Mouse (Mus musculus) monocyte, adult 5-6 weeks (primary cell): ENCODE results near the gene Agmat. TPM values are rescaled to one million over a fixed set of nuclear protein-coding genes. Genes with fewer than 3 reads are reported as not detected.
A peak's percentile ranks its signal among the peaks of the same experiment; 100 is the strongest.
"Not testable (repeated sequence)": the region's sequence is repeated elsewhere in the genome, so short reads cannot be mapped to it uniquely, and the experiment has no call there.

ENCODE experiments used
- ATAC-seq: fragments of 153-309, 156-312 bp; replicated peaks from 2 replicates; pipeline ENCODE4 v1.8.0; 2017; ENCODE audit warnings: mild to moderate bottlenecking; ENCODE audit not compliant: low TSS enrichment, insufficient number of reproducible peaks, severe bottlenecking, poor library complexity, low FRiP score
- total RNA-seq: library from RNA; stranded (forward); fragments of 200-1000, 200-491, 200-594 nt; gene quantifications from 3 replicates; pipeline ENCODE4 v1.2.3, GENCODE M21; 2017

Gene Agmat
- total RNA-seq, 1 experiment from 2014 or later, result not detected

DNA sequence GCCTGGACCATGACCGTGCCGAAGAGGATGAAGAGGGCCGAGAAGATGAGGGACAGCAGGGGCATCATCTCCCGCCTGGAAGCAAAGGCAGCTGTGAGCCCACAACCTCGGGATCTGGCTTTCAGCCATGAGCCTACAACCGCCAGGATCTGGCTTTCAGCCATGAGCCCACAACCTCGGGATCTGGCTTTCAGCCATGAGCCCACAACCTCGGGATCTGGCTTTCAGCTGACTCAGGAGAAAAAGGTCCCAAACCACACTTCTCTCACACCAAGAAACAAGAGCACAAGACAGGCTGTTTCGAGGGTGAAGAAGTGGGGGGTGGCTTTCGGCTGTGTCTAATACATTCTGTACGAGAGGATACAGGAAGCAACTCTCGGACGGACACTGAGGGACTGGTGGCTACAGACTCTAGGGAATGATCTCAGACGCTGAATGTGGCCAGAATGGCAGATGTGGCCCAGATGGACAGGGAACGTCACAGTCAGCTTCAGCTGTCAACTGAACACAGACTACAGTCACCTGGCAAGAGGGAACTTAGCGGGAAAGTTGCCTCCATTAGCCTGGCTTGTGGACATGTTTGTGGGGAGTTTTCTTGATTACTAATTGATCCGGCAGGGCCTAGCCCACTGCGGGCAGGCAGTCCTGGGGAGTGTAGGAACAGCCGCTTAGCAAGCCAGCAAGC, 20.3 kb downstream of the Agmat start:
- no peak for ATAC-seq

DNA sequence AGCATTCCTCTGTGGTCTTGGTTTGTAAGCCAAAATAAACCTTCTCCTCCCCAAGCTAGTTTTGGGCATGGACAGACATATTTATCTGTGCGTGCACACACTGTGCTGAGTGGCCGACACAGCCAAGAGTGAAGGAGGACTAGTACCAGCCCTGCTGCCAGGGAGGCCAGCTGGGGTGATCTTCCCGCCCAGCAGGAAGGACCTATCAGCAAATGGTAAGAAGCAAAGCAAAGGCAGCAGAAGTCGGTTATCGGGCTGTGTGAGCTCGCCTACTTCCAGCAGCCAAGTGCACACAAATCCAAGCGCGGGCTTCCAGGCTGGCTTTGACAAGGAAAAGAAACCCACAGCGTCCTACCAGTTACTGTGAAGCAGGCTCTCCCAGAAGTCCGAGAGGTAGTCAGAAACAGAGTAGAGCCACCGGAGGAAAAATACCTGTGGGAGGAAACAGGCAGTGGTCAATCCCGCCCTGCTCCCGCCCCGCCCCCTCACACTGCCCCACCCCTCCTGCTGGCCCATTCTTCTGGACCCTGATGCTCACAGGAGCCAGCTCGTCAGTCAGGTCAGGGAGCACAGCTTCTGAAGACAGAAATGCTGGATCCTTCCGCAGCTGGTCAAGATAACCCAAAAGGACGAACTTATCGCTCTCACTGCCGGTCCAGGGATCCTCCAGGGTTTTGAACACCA, 21.0 kb downstream of the Agmat start:
- no peak for ATAC-seq

DNA sequence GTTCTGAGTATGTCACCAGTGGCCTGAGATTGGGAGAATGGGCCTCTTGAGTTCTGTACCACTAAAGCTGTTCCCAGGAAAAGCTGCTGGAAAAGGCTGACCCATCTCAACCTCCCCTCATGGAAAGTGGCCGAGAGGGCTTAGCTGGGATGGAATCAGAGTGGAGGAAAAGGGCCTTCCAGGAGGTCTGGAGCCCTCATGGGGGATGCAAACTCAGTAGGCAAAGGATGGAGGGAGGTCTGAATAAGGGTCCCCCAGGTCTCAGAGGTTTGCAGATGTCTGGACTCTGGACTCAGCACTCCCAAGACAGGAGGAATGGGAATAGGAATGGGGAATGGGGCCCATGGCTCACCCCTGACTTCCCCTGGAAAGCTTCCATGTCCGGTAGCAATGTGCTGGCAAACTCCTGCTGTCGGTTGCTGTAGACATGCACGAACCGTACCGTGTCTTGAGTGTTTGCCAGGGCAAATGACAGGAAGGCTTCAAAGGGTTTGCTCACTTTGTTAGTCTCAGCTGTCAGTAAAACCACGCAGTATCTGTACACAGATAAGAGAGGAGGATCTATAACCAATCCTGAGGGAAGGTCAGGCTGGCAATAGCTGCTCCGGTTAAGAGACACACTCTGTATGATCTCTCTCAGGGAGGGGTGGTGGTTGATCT, 23.2 kb downstream of the Agmat start:
- ATAC-seq, result no peak

DNA sequence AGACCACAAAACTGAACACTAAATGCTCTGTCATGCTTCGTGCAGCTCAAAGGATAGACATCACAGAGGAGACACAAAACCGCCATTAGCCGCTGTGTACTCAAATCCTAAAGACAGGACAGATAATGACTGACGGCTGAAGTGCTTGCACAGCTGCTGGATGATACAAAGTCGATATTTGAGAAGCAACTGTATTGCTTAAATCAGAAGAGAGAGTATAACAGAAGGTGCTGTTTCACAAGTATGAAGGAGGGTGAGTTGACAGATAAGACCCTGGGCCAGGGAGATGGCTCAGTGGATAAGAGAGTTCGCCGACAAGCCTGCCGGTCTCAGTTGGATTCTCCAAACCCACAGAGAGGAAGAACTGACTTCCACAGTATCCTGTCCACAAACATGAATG, 25.4 kb downstream of the Agmat start:
- ATAC-seq, result no peak

DNA sequence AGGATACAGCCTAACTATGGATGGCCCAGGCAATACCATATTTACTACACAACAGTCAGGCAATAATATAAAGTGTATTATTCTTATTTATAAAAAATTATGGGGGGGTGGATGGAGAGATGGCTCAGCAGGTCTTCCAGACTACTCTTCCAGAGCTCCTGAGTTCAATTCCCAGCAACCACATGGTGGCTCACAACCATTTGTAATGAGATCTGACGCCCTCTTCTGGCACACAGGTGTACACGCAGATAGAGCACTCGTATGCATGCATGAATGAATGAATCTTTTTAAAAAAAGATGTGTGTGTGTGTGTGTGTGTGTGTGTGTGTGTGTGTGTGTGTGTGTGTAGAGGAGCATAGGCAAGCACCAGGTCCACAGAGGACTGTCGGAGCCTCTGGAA, 26.5 kb downstream of the Agmat start:
- ATAC-seq, result not testable (repeated sequence)

DNA sequence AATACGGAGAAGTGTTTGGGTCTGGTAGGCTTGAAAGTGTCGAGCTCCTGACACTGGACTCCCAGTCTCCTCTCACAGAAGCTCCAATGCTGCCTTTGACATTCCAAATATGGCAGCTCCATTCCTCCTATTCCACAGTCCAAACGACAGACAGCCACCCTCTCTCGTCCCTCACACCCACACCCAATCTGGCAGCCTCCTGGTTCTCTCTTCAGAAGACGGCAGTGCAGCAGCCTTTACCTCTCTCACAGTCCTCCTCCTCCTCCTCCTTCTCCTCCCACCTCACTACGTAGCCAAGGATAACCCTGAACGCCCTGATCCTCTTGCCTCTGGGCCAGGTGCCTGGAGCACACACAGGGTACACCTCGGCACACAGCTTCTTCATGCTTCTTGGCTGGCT, 33.4 kb downstream of the Agmat start:
- no peak for ATAC-seq

DNA sequence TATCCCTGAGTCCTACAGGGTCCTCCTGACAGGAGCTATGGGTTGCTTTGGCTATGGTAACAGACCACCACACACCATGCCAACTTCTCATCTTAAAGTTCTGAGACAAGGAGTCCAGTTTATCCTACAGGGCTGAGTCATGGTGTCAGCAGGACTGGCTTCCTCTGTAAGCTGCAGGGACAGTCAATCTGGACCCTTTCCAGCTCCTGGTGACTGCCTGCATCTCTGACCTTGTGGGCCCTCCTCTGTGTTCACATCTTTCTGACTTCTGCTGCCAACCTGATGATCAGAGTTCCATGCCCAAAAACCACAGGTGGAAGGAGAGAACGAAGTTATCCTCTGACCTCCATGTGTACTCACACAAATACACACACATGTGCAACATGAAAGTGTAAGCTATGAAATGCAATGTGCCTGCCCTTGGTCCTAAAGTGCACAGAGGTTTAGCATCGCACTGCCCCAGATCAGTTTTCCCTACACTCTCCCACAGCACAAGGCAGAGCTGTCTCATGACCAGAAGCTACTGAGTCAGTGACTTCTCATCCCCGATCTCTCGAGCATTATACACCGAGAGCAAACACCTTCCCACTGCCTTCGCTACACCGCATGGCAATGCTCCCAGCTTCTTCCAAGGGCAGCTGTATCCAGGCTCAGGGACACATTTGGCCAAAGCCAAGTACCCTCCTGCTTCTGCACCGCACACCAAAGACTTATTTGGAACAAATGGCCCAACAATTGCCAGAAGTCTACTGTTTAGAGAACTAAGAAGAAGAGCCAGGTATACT, 34.9 kb downstream of the Agmat start:
- no peak for ATAC-seq

DNA sequence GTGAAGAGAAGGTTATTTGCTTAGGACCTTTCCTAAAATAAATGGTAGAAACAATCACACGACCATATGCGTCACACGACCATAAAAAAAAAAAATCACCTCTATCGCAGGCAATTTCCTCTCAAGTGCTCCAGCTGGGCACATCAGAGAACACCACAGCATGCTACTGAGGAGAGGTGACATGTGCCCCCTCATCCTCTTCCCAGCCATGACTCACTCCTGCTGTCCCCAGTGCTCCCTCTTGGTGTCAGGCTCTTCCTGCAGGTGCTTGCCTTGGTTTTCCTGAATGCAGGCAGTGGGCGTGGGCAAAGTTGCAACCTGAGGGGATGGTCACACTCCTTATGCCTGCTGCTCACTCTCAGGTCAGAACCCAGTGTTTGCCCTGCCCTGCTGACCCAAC, 38.4 kb downstream of the Agmat start:
- no peak for ATAC-seq

DNA sequence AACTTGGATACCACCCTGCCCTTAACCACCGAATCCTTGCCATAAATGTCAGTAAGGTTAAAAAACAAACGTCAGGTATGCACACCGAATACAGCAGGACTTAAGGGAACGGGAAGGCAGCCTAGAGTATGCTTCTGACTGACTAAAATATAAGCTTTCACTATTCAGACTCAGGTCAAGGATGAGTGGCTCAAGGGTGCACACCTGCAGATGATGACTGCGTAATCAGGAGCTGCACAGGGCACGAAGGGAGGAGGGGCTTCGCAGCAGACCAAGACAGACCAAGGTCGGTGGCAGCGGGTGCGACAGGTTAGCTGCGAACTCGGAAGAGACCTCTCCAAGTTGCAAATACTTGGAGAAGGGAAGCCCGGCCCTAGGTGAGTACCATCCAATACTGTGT, 39.7 kb downstream of the Agmat start:
- ATAC-seq, result no peak

DNA sequence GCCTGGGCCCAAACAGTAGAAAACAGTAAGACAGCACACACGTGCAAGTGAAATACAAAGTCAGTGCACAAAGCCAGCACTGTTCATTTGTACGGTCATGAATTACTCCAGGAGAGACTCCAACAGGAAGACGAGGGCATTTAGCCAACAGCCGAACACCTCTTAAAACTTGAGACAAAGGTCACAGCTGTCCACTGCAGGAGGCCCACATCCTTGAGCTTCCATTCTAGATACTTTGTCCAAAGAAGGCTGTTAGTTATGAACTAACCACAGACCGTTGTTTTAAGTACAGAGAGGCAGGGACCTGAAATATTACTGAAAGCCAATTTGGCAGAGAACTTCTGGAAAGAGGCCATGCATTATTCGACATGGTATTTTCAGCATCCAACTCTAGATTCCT, 40.6 kb downstream of the Agmat start:
- ATAC-seq, result no peak

DNA sequence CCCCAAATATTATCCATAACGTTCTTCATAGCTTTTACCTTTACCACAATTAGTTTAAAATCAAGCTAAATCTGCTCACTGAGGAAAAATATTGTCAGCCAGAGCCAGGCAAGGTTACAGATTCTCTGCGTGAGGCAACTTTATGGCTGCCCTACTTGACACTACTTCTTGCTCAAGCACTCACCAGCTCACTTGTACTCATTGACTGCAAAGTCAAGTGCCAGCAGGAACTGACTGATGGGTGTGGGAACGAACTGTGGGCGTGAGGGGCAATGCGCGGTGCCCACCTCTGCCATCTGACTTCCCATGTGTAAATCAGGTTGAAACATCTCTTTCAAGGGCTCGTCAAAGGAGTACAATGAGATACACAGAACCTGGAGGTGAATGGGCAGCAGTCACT, 41.0 kb downstream of the Agmat start:
- no peak for ATAC-seq

DNA sequence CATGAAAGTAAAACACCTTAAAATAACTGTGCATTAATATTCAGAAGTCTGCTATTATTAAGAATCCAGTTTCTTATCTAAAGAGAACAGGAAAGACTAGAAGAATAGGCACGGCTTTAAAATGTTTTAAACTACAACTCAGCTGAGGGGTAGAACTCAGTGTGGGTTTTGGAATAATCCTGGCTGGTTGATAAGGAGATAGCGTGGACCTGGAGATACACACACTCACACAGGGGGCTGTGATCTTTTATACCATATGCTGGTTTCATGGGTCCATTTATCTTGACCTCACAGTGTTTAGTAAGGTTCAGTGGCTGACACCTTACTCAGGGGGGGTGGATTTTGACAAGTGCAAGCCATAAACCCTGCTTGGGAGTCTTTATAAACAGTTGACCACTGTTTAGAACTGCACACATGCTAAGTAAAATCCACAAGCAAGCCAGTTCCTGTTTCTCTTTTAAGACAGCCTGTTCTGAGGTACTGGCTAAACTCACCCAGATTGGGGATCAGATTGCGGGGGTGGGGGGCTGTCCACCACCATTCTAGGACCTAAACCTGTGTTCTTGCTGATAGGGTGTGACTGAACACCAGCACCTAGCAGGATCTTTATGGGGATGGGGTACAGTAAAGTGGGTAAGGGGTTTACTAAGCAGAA, 43.2 kb downstream of the Agmat start:
- ATAC-seq, result no peak

DNA sequence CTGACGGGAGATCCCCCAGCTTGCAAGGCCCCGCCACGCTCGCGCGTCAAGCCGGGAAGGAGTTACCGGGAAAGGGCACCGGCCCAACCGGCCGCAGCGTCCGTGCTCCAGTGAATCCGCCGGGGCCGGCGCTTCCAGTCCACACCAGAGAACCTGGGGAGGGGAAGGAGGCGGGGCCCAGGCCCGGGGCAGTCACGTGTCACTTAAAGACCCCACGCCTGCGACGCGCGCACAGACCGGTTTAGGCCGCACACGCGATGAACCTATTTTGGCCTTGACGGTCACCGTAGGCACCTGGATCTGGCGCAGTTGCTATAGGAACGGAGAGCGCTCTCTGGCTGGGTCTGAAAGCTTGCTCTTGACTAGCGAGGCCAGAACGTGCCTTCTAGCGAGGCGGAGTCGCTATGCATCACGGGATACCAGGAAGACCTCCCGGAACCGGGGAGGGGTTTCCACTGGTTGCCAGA, 44.1 kb downstream of the Agmat start, which contains the start of gene Dnajc16:
Gene Dnajc16, minus strand, starts transcription at position 408 of the 467 bp plus-strand sequence.
- peak; percentile 87 for ATAC-seq

DNA sequence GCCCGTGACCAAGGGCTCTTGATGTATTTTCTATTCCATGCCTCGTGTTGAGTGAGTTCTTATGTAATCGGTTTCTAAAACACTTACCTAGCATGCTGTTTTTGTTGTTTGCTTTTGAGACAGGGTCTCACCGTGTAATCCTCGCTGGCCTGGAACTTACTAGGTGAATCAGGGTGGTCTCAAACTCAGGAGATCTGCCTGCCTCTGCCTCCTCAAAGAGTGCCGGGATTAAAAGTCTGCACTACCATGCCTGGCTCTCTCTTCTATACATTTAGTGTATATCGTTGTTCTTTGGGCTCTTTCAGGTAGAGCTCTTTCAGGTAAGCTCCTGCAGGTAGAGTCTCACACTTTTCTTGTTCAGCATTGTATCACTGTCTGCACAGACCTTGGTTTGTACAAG, 45.0 kb downstream of the Agmat start:
- ATAC-seq, result no peak

DNA sequence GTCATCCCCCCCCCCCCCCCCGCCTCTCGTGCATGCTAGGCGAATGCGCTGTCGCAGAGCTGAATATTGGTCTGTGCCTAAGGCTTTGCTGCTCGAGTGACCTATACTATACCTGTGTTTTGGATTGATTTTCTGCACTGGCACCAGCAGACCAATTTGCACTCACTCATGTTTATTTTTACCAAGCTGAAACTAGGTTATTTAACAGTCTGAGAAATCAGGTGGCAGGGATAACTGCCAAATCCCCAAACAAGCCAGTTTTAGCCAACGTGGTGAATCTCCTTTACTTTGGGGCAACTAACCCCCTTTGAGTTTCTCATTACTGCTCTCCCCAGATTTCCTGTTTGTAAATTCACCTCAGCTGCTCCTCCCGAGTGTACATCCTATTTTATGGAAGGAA, 45.5 kb downstream of the Agmat start:
- no peak for ATAC-seq

DNA sequence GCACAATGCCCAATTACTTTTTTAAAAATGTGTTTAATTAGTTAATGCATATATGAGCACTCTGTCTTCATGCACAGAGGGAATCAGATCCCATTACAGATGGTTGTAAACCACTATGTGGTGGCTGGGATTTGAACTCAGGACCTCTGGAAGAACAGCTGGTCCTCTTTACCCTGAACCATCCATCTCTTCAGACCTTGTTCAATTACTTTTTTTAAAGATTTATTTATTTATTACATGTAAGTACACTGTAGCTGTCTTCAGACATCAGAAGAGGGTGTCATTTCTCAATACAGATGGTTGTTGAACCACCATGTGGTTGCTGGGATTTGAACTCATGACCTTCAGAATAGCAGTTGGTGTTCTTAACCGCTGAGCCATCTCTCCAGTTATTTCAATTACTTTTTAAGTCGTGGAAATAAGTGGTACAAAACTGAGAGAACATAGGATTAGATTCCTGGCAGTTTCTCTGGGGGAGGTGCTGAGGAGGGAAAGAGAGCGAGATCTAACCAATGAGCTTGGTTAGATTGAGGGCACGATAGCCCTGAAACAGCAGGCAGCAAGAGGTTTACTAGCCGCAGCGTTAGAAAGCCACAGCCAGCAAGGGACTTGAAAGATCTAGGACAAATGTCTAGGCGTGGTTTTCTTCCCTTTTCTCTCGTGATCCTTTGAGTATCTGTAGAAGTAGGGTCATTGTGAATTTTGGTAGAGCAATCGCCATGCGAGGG, 46.2 kb downstream of the Agmat start:
- ATAC-seq, result no peak; the same call in 1 of the 2 replicates

DNA sequence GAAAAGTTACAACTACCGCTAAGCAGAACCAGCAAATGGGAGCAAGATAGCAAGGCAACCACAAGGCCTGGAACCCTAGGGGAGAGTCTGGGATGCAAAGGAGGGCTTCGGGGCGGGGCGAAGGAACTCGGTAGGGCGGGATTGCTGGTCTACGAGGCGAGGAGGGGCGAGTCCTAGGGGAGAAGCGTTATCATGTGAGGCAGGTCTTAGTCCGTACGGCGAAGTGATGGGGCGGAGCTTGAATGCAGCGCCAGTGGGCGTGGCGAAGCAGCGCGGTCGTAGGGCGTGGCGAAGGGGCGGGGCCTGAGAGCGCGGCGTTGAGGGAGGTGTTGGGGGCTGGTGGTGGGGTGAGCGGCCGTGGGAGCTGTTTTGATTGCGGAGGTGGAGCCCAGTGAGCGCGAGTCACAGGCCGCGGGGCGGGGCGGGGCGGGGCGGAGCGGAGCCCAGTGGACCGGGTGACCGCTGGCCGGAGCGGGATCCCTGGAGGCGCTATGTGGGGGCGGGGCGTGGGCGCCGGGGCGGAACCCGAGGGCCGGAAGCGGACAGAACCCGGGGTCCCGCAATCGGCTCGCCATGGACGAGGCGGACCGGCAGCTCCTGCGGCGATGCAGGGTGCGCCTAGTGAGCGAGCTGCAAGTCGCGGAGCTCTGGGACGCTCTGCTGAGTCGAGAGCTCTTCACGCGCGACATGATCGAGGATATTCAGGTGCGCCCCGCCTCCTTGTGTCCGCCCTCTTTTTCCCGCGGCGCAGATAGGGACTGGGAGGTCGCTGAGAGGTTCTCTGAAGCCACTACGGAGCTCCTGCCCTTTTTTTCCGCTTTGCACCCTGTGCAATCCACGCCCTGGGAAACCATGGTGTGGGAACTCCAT, 47.0 kb downstream of the Agmat start, which contains the start of gene Casp9:
Gene Casp9, plus strand, starts transcription at position 331 of the 870 bp plus-strand sequence.
- ATAC-seq, result peak; percentile 72
